8 mouse cellular contexts compared by ENCODE assay signal in genomic region chr17:33842966-33843795, GRCm38 (mm10). TPM values are rescaled to one million over a fixed set of nuclear protein-coding genes. Genes with fewer than 3 reads are reported as not detected.
DNase-seq lines count a peak whose midpoint lies in the region; ATAC-seq and TF ChIP-seq lines count a peak whose summit lies in the region.

Gene Cd320 (plus strand): TSS chr17:33843091.

- H3ac ChIP-seq in C2C12 (ENCODE audit: control insufficient read depth, insufficient read length, low read depth) = peak within 1 kb of the TSS; percentile 87

- peak; percentile 93 for ATAC-seq in heart, embryonic 12.5 days (ENCODE audit: insufficient number of reproducible peaks, low FRiP score)
- peak; percentile 87 for ATAC-seq in kidney, postnatal 0 days (replicated peaks; ENCODE audit: low FRiP score, low read depth)
- peak; percentile 91 for ATAC-seq in liver, embryonic 11.5 days (replicated peaks; ENCODE audit: low FRiP score)
- ATAC-seq in stomach, embryonic 14.5 days (ENCODE audit: insufficient number of reproducible peaks, insufficient read depth, low FRiP score, low read depth) = peak; percentile 90

- peaks cover 30% of the 10 kb centered on the region for H3K4me1 ChIP-seq in erythroblast, embryonic 14.5 days (ENCODE audit: control insufficient read depth)
- H3K4me1 ChIP-seq in heart, embryonic 12.5 days (replicated peaks) = peaks cover 16% of the 10 kb centered on the region
- H3K4me1 ChIP-seq in kidney, postnatal 0 days (replicated peaks; ENCODE audit: insufficient read depth, low read length) = no peaks in the 10 kb centered on the region; the same call in 1 of the 2 replicates
- H3K4me1 ChIP-seq in liver, embryonic 11.5 days (replicated peaks; ENCODE audit: control insufficient read depth, insufficient read depth, low read length) = peaks cover 18% of the 10 kb centered on the region
- peaks cover 4% of the 10 kb centered on the region; the same call in 1 of the 2 replicates for H3K4me1 ChIP-seq in stomach, embryonic 14.5 days (ENCODE audit: control insufficient read depth, insufficient read depth, low read length)

- H3K27ac ChIP-seq in heart, embryonic 12.5 days (ENCODE audit: poor library complexity, severe bottlenecking) = no peak within 1 kb of the TSS
- H3K27ac ChIP-seq in kidney, postnatal 0 days = peak within 1 kb of the TSS; percentile 80
- peak within 1 kb of the TSS; percentile 45; the same call in 1 of the 2 replicates for H3K27ac ChIP-seq in liver, embryonic 11.5 days (ENCODE audit: low read depth, low read length)
- H3K27ac ChIP-seq in stomach, embryonic 14.5 days (ENCODE audit: low read length) = peak within 1 kb of the TSS; percentile 33; the same call in 1 of the 2 replicates

- DNase-seq in brain, embryonic 14.5 days (ENCODE audit: low read depth) = peak; percentile 97
- DNase-seq in kidney, postnatal 0 days (ENCODE audit: low spot score) = peak; percentile 95
- peak; percentile 92 for DNase-seq in liver, embryonic 11.5 days (ENCODE audit: low spot score)
- DNase-seq in naive thymus-derived CD4-positive, alpha-beta T cell, adult 2 months (ENCODE audit: low read depth) = peak; percentile 96

- no peaks in the 10 kb centered on the region for H3K9me3 ChIP-seq in erythroblast, embryonic 14.5 days (ENCODE audit: control insufficient read depth, low read length)
- no peaks in the 10 kb centered on the region for H3K9me3 ChIP-seq in heart, embryonic 12.5 days (replicated peaks)
- no peaks in the 10 kb centered on the region for H3K9me3 ChIP-seq in kidney, postnatal 0 days (replicated peaks; ENCODE audit: low read length)
- no peaks in the 10 kb centered on the region for H3K9me3 ChIP-seq in liver, embryonic 11.5 days (ENCODE audit: control insufficient read depth, low read length)
- no peaks in the 10 kb centered on the region for H3K9me3 ChIP-seq in stomach, embryonic 14.5 days (ENCODE audit: control insufficient read depth, low read depth, low read length)

- no peaks in the 10 kb centered on the region for H3K27me3 ChIP-seq in C2C12 (ENCODE audit: control insufficient read depth, insufficient read depth, insufficient read length)
- no peaks in the 10 kb centered on the region for H3K27me3 ChIP-seq in erythroblast, embryonic 14.5 days (ENCODE audit: control insufficient read depth)
- no peaks in the 10 kb centered on the region for H3K27me3 ChIP-seq in heart, embryonic 12.5 days (replicated peaks)
- H3K27me3 ChIP-seq in kidney, postnatal 0 days (ENCODE audit: insufficient read depth, low read length) = no peaks in the 10 kb centered on the region
- no peaks in the 10 kb centered on the region for H3K27me3 ChIP-seq in liver, embryonic 11.5 days (replicated peaks; ENCODE audit: control insufficient read depth, insufficient read depth, low read length)
- no peaks in the 10 kb centered on the region for H3K27me3 ChIP-seq in stomach, embryonic 14.5 days (ENCODE audit: control insufficient read depth, insufficient read depth, low read length)

- TF ChIP-seq POLR2A in brain, embryonic 14.5 days (IDR thresholded peaks at IDR 0.05; ENCODE audit: borderline replicate concordance, extremely low read depth, insufficient read depth, insufficient read length, poor library complexity, severe bottlenecking) = peak; percentile 47; the same call in 1 of the 2 replicates

- no peaks in the 10 kb centered on the region for H3K79me3 ChIP-seq in C2C12 (ENCODE audit: low read depth)

- H3K79me2 ChIP-seq in C2C12 (ENCODE audit: control insufficient read depth, insufficient read depth) = peaks cover 10% of the 10 kb centered on the region

- H3K9ac ChIP-seq in heart, embryonic 12.5 days = peak within 1 kb of the TSS; percentile 69
- peak within 1 kb of the TSS; percentile 73 for H3K9ac ChIP-seq in kidney, postnatal 0 days (ENCODE audit: low read depth, low read length)
- peak within 1 kb of the TSS; percentile 60 for H3K9ac ChIP-seq in liver, embryonic 11.5 days (ENCODE audit: low read depth, low read length)
- peak within 1 kb of the TSS; percentile 45 for H3K9ac ChIP-seq in stomach, embryonic 14.5 days (replicated peaks; ENCODE audit: low read depth, low read length)

- H3K4me3 ChIP-seq in C2C12 (ENCODE audit: insufficient read depth, poor library complexity, severe bottlenecking) = peak within 1 kb of the TSS; percentile 63
- peak within 1 kb of the TSS; percentile 72 for H3K4me3 ChIP-seq in erythroblast, embryonic 14.5 days (replicated peaks)
- H3K4me3 ChIP-seq in heart, embryonic 12.5 days = peak within 1 kb of the TSS; percentile 91
- H3K4me3 ChIP-seq in kidney, postnatal 0 days (replicated peaks; ENCODE audit: low read depth, low read length) = peak within 1 kb of the TSS; percentile 91
- H3K4me3 ChIP-seq in liver, embryonic 11.5 days (ENCODE audit: low read depth, low read length) = peak within 1 kb of the TSS; percentile 83
- H3K4me3 ChIP-seq in stomach, embryonic 14.5 days (ENCODE audit: low read depth, low read length) = peak within 1 kb of the TSS; percentile 61

- H3K36me3 ChIP-seq in C2C12 (ENCODE audit: control insufficient read depth, insufficient read depth) = peaks cover 22% of the 10 kb centered on the region
- H3K36me3 ChIP-seq in erythroblast, embryonic 14.5 days (ENCODE audit: control insufficient read depth) = peaks cover 24% of the 10 kb centered on the region
- H3K36me3 ChIP-seq in heart, embryonic 12.5 days = peaks cover 16% of the 10 kb centered on the region
- H3K36me3 ChIP-seq in kidney, postnatal 0 days (ENCODE audit: insufficient read depth, low read length) = peaks cover 3% of the 10 kb centered on the region
- H3K36me3 ChIP-seq in liver, embryonic 11.5 days (ENCODE audit: control insufficient read depth, insufficient read depth, low read length) = no peaks in the 10 kb centered on the region; the same call in 1 of the 2 replicates
- peaks cover 9% of the 10 kb centered on the region for H3K36me3 ChIP-seq in stomach, embryonic 14.5 days (ENCODE audit: control insufficient read depth, insufficient read depth, low read length)

- 0% methylated on average over 45 of the region's 45 CpGs for WGBS in heart, embryonic 12.5 days
- under 1% methylated on average over 45 of the region's 45 CpGs for WGBS in kidney, postnatal 0 days
- under 1% methylated on average over 45 of the region's 45 CpGs for WGBS in liver, embryonic 11.5 days
- under 1% methylated on average over 45 of the region's 45 CpGs for WGBS in stomach, embryonic 14.5 days

- peak within 1 kb of the TSS; percentile 90 for H3K4me2 ChIP-seq in heart, embryonic 12.5 days
- peak within 1 kb of the TSS; percentile 74 for H3K4me2 ChIP-seq in kidney, postnatal 0 days (ENCODE audit: low read length)
- peak within 1 kb of the TSS; percentile 88 for H3K4me2 ChIP-seq in liver, embryonic 11.5 days
- peak within 1 kb of the TSS; percentile 91 for H3K4me2 ChIP-seq in stomach, embryonic 14.5 days (replicated peaks; ENCODE audit: low read depth, low read length)

- no peak for TF ChIP-seq CTCF in C2C12 (IDR thresholded peaks at IDR 0.05; ENCODE audit: control insufficient read depth, insufficient read depth, insufficient read length)
- no peak for TF ChIP-seq CTCF in brain, embryonic 14.5 days (IDR thresholded peaks at IDR 0.05; ENCODE audit: borderline replicate concordance, extremely low read depth, insufficient read depth, insufficient read length)
- peak; percentile 31 for TF ChIP-seq CTCF in kidney, postnatal 0 days (IDR thresholded peaks at IDR 0.05; ENCODE audit: low read depth)

TF ChIP-seq in C2C12, 6 proteins besides CTCF, POLR2A, EP300 and RAD21:
- TF ChIP-seq MYOG (IDR thresholded peaks at IDR 0.05; ENCODE audit: control insufficient read depth, extremely low read depth, insufficient read length) = no peak
- no peak for TF ChIP-seq USF1 (IDR thresholded peaks at IDR 0.05; ENCODE audit: low read depth)
- TF ChIP-seq MYOD1 (IDR thresholded peaks at IDR 0.05; ENCODE audit: control insufficient read depth, insufficient read length, low read depth) = no peak
- peak; percentile 13 for TF ChIP-seq MAX (IDR thresholded peaks at IDR 0.05)
- TF ChIP-seq CEBPB (IDR thresholded peaks at IDR 0.05; ENCODE audit: low read depth) = peak; percentile 60
- TF ChIP-seq FOSL1 (IDR thresholded peaks at IDR 0.05; ENCODE audit: insufficient read depth, low read length, poor library complexity, severe bottlenecking) = no peak

RNA-seq across cellular contexts. Expression of gene Cd320, which starts in this region (rescaled TPM):
- 77.8 TPM for polyA plus RNA-seq in C2C12 (2012; fragmentation: generic; extraction: Trizol)
- 41.6 and 49.6 TPM in 2 replicates for polyA plus RNA-seq in brain, embryonic 14.5 days (2012; rRNA removed)
- polyA plus RNA-seq in erythroblast, embryonic 14.5 days (2012) = 0.26 and 0.86 TPM in 2 replicates
- 41.5 and 43.8 TPM in 2 replicates for polyA plus RNA-seq in heart, embryonic 12.5 days (2016; fragmentation: Nextera tagmentation; extraction: Ambion mirVana)
- polyA plus RNA-seq in kidney, postnatal 0 days (2015; fragmentation: Nextera tagmentation; extraction: Ambion mirVana) = 101 and 109 TPM in 2 replicates
- 44.1 and 49.7 TPM in 2 replicates for polyA plus RNA-seq in liver, embryonic 11.5 days (2014; fragmentation: Nextera tagmentation; extraction: Ambion mirVana)
- polyA plus RNA-seq in stomach, embryonic 14.5 days (2014; fragmentation: Nextera tagmentation; extraction: Ambion mirVana) = 75.6 and 79.6 TPM in 2 replicates

Comparison
In these comparisons a context has a peak if more than half of its experiments do, and no peak if none do; other contexts are left out.
1. RNA of gene Cd320 (polyA plus RNA-seq): 101 to 109 TPM in kidney, postnatal 0 days, 75.6 to 79.6 TPM in stomach, embryonic 14.5 days, 77.8 TPM in C2C12 (single experiment), 44.1 to 49.7 TPM in liver, embryonic 11.5 days, 41.5 to 43.8 TPM in heart, embryonic 12.5 days and 41.6 to 49.6 TPM in brain, embryonic 14.5 days; 0.26 to 0.86 TPM in erythroblast, embryonic 14.5 days; every median in the first group is over 10 times any median in the second.
2. Peak in every context shown above with its lines, with median percentiles within 50 percentile points of each other: H3K4me3 ChIP-seq, DNase-seq, ATAC-seq, H3K4me2 ChIP-seq and H3K9ac ChIP-seq.